Mouse (Mus musculus) CH12.LX (cell line): ENCODE measurements at regions not wholly inside any gene's neighbourhood (a gene's known extent, or its start where the extent isn't known, plus 50 kb on each side); places are given as distances from the start of the nearest gene placed in this dataset.

Experiments used
- DNase-seq: peaks from one replicate; pipeline ENCODE4 v3.0.0-alpha.2; 2013; ENCODE audit errors: extremely low read depth
- H3K27ac ChIP-seq: 2 replicates; pipeline ENCODE4 v1.5.1; 2012; ENCODE audit warnings: low read depth, mild to moderate bottlenecking, control low read depth, moderate library complexity; ENCODE audit not compliant: insufficient read depth
- H3K27me3 ChIP-seq: replicated peaks from 2 replicates; pipeline ENCODE3; 2012; ENCODE audit warnings: inconsistent platforms
- H3K36me3 ChIP-seq, 2 experiments: replicated peaks in 1 of 2; 2 replicates each; pipeline versions ENCODE3 to v1.6.1; 2012; ENCODE audit warnings: inconsistent platforms in 1 of 2, low read length in 1 of 2, mild to moderate bottlenecking in 1 of 2, mixed read lengths in 1 of 2, moderate library complexity in 1 of 2; ENCODE audit not compliant: control insufficient read depth in 1 of 2, insufficient read depth in 1 of 2
- H3K4me1 ChIP-seq, 2 experiments: 2 replicates each; pipeline ENCODE4 v1.6.1; 2012; ENCODE audit warnings: inconsistent platforms in 1 of 2, moderate library complexity in 1 of 2; ENCODE audit not compliant: insufficient read depth in 2 of 2, control insufficient read depth in 1 of 2
- H3K4me2 ChIP-seq: 2 replicates; pipeline ENCODE4 v1.6.1; 2012; ENCODE audit warnings: low read depth, mild to moderate bottlenecking, control low read depth; ENCODE audit not compliant: poor library complexity, insufficient read depth, severe bottlenecking
- H3K4me3 ChIP-seq, 3 experiments: fragments of 150-350 bp in 1 of 3; sonication (generic) in 1 of 3; replicated peaks in 1 of 3; 2 replicates each; pipeline versions ENCODE3 to v1.5.1; 2011 to 2012; ENCODE audit warnings: low read depth in 2 of 3, low read length in 2 of 3, mild to moderate bottlenecking in 2 of 3, moderate library complexity in 2 of 3, control low read depth in 1 of 3, improper control_type of control experiment in 1 of 3, inconsistent platforms in 1 of 3, mixed read lengths in 1 of 3; ENCODE audit not compliant: poor library complexity in 1 of 3
- H3K79me2 ChIP-seq: replicated peaks from 2 replicates; pipeline ENCODE4 v1.6.1; 2012; ENCODE audit warnings: mild to moderate bottlenecking, moderate library complexity; ENCODE audit not compliant: control insufficient read depth, poor library complexity, insufficient read depth, severe bottlenecking; ENCODE audit errors: extremely low read depth
- H3K9ac ChIP-seq: 2 replicates; pipeline ENCODE4 v1.6.1; 2012; ENCODE audit warnings: low read depth, mild to moderate bottlenecking, control low read depth, moderate library complexity; ENCODE audit not compliant: insufficient read depth
- H3K9me3 ChIP-seq: replicated peaks from 2 replicates; pipeline ENCODE3; 2012; ENCODE audit warnings: low read length, inconsistent platforms, mixed read lengths
- BHLHE40 ChIP-seq: IDR thresholded peaks from 2 replicates; pipeline ENCODE4 v1.6.1; 2011; ENCODE audit warnings: mild to moderate bottlenecking, low read depth, low read length, improper control_type of control experiment
- CHD1 ChIP-seq: IDR thresholded peaks from 2 replicates; pipeline ENCODE4 v1.6.1; 2012; ENCODE audit warnings: low read depth, low read length, improper control_type of control experiment, inconsistent platforms
- ELF1 ChIP-seq: IDR thresholded peaks from 2 replicates; pipeline ENCODE4 v1.6.1; 2014; ENCODE audit warnings: low read depth, mild to moderate bottlenecking, inconsistent platforms, low read length, improper control_type of control experiment
- JUN ChIP-seq: IDR thresholded peaks from 2 replicates; pipeline ENCODE4 v1.6.1; 2011; ENCODE audit warnings: low read depth, mild to moderate bottlenecking, low read length, improper control_type of control experiment, moderate library complexity; ENCODE audit not compliant: insufficient read depth
- MAFK ChIP-seq: IDR thresholded peaks from 2 replicates; pipeline ENCODE4 v1.6.1; 2011; ENCODE audit warnings: low read length, improper control_type of control experiment; ENCODE audit not compliant: insufficient replicate concordance
- MAX ChIP-seq: IDR thresholded peaks from 2 replicates; pipeline ENCODE4 v1.6.1; 2011; ENCODE audit warnings: low read length, improper control_type of control experiment
- MAZ ChIP-seq: IDR thresholded peaks from 2 replicates; pipeline ENCODE4 v1.6.1; 2012; ENCODE audit warnings: low read depth, mild to moderate bottlenecking, inconsistent platforms, low read length, improper control_type of control experiment, moderate library complexity
- MYC ChIP-seq: IDR thresholded peaks from 2 replicates; pipeline ENCODE4 v1.6.1; 2011; ENCODE audit warnings: low read depth, mild to moderate bottlenecking, improper control_type of control experiment, low read length
- NRF1 ChIP-seq: IDR thresholded peaks from 2 replicates; pipeline ENCODE4 v1.6.1; 2014; ENCODE audit warnings: low read depth, mild to moderate bottlenecking, inconsistent platforms, low read length, improper control_type of control experiment, moderate library complexity
- POLR2AphosphoS2 ChIP-seq: IDR thresholded peaks from 2 replicates; pipeline ENCODE4 v1.6.1; 2011; ENCODE audit warnings: low read depth, low read length, improper control_type of control experiment
- RCOR1 ChIP-seq: conservative IDR thresholded peaks from 2 replicates; pipeline ENCODE4 v1.6.1; 2012; ENCODE audit warnings: low read depth, mild to moderate bottlenecking, inconsistent platforms, low read length, improper control_type of control experiment
- SMC3 ChIP-seq: IDR thresholded peaks from 2 replicates; pipeline ENCODE4 v1.6.1; 2011; ENCODE audit warnings: low read depth, low read length, improper control_type of control experiment
- TBP ChIP-seq: conservative IDR thresholded peaks from 2 replicates; pipeline ENCODE4 v1.6.1; 2011; ENCODE audit warnings: low read depth, low read length, improper control_type of control experiment
- TCF12 ChIP-seq: IDR thresholded peaks from 2 replicates; pipeline ENCODE4 v1.6.1; 2014; ENCODE audit warnings: low read depth, mild to moderate bottlenecking, inconsistent platforms, low read length, improper control_type of control experiment
- USF1 ChIP-seq: IDR thresholded peaks from 2 replicates; pipeline ENCODE4 v1.6.1; 2014; ENCODE audit warnings: low read depth, mild to moderate bottlenecking, inconsistent platforms, low read length, improper control_type of control experiment
- ZMIZ1 ChIP-seq: IDR thresholded peaks from 2 replicates; pipeline ENCODE4 v1.6.1; 2012; ENCODE audit warnings: low read depth, mild to moderate bottlenecking, inconsistent platforms, low read length, improper control_type of control experiment
- ZNF384 ChIP-seq: IDR thresholded peaks from 2 replicates; pipeline ENCODE4 v1.6.1; 2012; ENCODE audit warnings: low read depth, low read length, improper control_type of control experiment, inconsistent platforms
- dilution Hi-C: fragments of 300-500 bp; cut with MboI; formaldehyde crosslinking; loops from 2 replicates; pipeline ENCODE4 v1.14.3; 2020; ENCODE audit warnings: low sequenced_read_pairs; ENCODE audit not compliant: extremely low pct_unique_long_range_greater_than_20kb, extremely low pct_ligation_motif_present
- in situ Hi-C: fragments of 300-500 bp; cut with MboI; formaldehyde crosslinking; loops from 3 replicates; pipeline ENCODE4 v1.14.3; 2019; ENCODE audit warnings: low sequenced_read_pairs, low pct_ligation_motif_present, low pct_unique_long_range_greater_than_20kb, mixed read lengths

- TF ChIP-seq TBP (no peak), BHLHE40 (no peak), SMC3 (no peak), POLR2AphosphoS2 (no peak), ELF1 (no peak), CHD1 (no peak), MAX (no peak), NRF1 (no peak), TCF12 (no peak), MAZ (no peak), ZNF384 (no peak), JUN (no peak), USF1 (no peak)
- peaks cover 2% of the 10 kb centered on the region for H3K9me3 ChIP-seq
- no peak overlapping the region for H3K27ac ChIP-seq
- no peaks in the 10 kb centered on the region for H3K36me3 ChIP-seq
- dilution Hi-C loops, result no loop called here
- no peak overlapping the region for H3K9ac ChIP-seq
- no peak overlapping the region for H3K4me2 ChIP-seq
- no peak overlapping the region for H3K4me3 ChIP-seq
- H3K27me3 ChIP-seq, result no peaks in the 10 kb centered on the region
- H3K4me1 ChIP-seq, result peaks cover 3 to 10% of the 10 kb centered on the region in 2 experiments; a peak in 2 of 4 replicates
- in situ Hi-C loops, result no loop called here
- H3K79me2 ChIP-seq, result no peaks in the 10 kb centered on the region
- DNase-seq, result no peak
Observed at GRCm38 (mm10) chr13:52026291-52026690, 179.8 kb downstream of the Gadd45g start.

- peaks cover 7% of the 10 kb centered on the region for H3K9me3 ChIP-seq
- in situ Hi-C loops, result no loop called here
- no peak for DNase-seq
- no peaks in the 10 kb centered on the region for H3K36me3 ChIP-seq
- H3K79me2 ChIP-seq, result no peaks in the 10 kb centered on the region
- H3K4me1 ChIP-seq, result peaks cover 0 to 12% of the 10 kb centered on the region in 2 experiments; a peak in 2 of 4 replicates
- dilution Hi-C loops, result no loop called here
- no peak overlapping the region for H3K4me2 ChIP-seq
- H3K27ac ChIP-seq, result no peak overlapping the region
- no peak overlapping the region for H3K9ac ChIP-seq
- H3K4me3 ChIP-seq, result no peak overlapping the region
- H3K27me3 ChIP-seq, result no peaks in the 10 kb centered on the region
- TF ChIP-seq MYC, result no peak
- no peak for TF ChIP-seq ZMIZ1
- no peak for TF ChIP-seq MAFK
- no peak for TF ChIP-seq RCOR1
- no peak for TF ChIP-seq BHLHE40
- TF ChIP-seq TBP, result no peak
Observed at GRCm38 (mm10) chr13:52029868-52030422, 183.5 kb downstream of the Gadd45g start.
